25 mouse cellular contexts compared by ENCODE assay signal in the genomic region with DNA sequence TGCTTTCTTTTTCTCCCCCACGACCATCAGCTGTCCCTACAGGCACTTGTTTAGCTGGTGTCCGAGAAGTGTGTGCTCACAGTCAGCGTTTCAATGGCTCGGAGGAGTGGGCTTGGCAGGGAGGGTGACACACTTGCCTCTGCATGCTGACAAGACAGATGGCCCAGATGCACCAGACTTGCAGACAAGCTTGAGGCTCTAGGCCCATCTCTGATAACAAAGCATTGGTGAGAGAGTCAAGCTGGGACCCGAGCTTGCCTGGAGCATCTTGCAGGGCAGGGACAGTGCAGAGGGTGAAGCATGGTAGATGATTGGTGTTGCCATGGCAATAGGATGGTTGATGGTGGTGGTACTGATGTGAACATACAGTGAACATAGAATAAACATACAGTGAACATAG. TPM values are rescaled to one million over a fixed set of nuclear protein-coding genes. Genes with fewer than 3 reads are reported as not detected.
DNase-seq lines count a peak whose midpoint lies in the region; ATAC-seq and TF ChIP-seq lines count a peak whose summit lies in the region.
"Had no signal": no experiment of that assay in that cellular context is flagged by ENCODE, and none has a peak within 500 bp of the region (broad histone marks: within the 10 kb centered on the region; RNA-seq: fewer than 3 reads in every experiment).

No protein-coding gene starts in this region.

- no peak overlapping the region for H3K9ac ChIP-seq in forebrain, embryonic 14.5 days (ENCODE audit: low read length)
- no peak overlapping the region for H3K9ac ChIP-seq in forebrain, embryonic 12.5 days
- no peak overlapping the region for H3K9ac ChIP-seq in lung, postnatal 0 days (replicated peaks; ENCODE audit: low read depth)
- H3K9ac ChIP-seq in hindbrain, embryonic 15.5 days: no peak overlapping the region
- H3K9ac ChIP-seq in midbrain, embryonic 16.5 days (ENCODE audit: low read depth, low read length): no peak overlapping the region
- H3K9ac ChIP-seq: heart, embryonic 12.5 days; limb, embryonic 13.5 days; liver, embryonic 13.5 days; lung, embryonic 14.5 days had no signal

- 60% methylated on average over 5 of the region's 5 CpGs for WGBS in forebrain, embryonic 14.5 days
- 74% methylated on average over 5 of the region's 5 CpGs for WGBS in forebrain, embryonic 12.5 days
- 40% methylated on average over 5 of the region's 5 CpGs for whole genome bisulfite sequencing in lung, postnatal 0 days
- WGBS in hindbrain, embryonic 15.5 days: 38% methylated on average over 5 of the region's 5 CpGs
- 42% methylated on average over 5 of the region's 5 CpGs for WGBS in midbrain, embryonic 16.5 days

- H3K4me1 ChIP-seq in forebrain, embryonic 14.5 days (ENCODE audit: control insufficient read depth, insufficient read depth, low read length): peaks cover 18% of the 10 kb centered on the region
- H3K4me1 ChIP-seq in forebrain, embryonic 12.5 days: peaks cover 25% of the 10 kb centered on the region
- no peaks in the 10 kb centered on the region for H3K4me1 ChIP-seq in lung, postnatal 0 days (ENCODE audit: insufficient read depth, low read depth, low read length)
- H3K4me1 ChIP-seq in hindbrain, embryonic 15.5 days (replicated peaks): peaks cover 30% of the 10 kb centered on the region
- peaks cover 33% of the 10 kb centered on the region for H3K4me1 ChIP-seq in midbrain, embryonic 16.5 days (ENCODE audit: control insufficient read depth, insufficient read depth, low read length)
- H3K4me1 ChIP-seq: liver, embryonic 13.5 days had no signal

- TF ChIP-seq EP300 in lung, postnatal 0 days (IDR thresholded peaks at IDR 0.05): no peak

- ATAC-seq in forebrain, embryonic 14.5 days: no peak
- no peak for ATAC-seq in forebrain, embryonic 12.5 days (ENCODE audit: low FRiP score)
- no peak for ATAC-seq in lung, postnatal 0 days
- no peak for ATAC-seq in hindbrain, embryonic 15.5 days (ENCODE audit: low FRiP score, low read depth)
- ATAC-seq in midbrain, embryonic 16.5 days: no peak
- ATAC-seq: inflammation-experienced regulatory T-cells, adult 6 months had no signal

- TF ChIP-seq CTCF in lung, postnatal 0 days (IDR thresholded peaks at IDR 0.05): no peak

- H3K4me2 ChIP-seq in forebrain, embryonic 14.5 days (ENCODE audit: low read length): no peak overlapping the region
- H3K4me2 ChIP-seq in forebrain, embryonic 12.5 days: no peak overlapping the region
- no peak overlapping the region for H3K4me2 ChIP-seq in lung, postnatal 0 days (replicated peaks; ENCODE audit: low read depth, low read length)
- no peak overlapping the region for H3K4me2 ChIP-seq in hindbrain, embryonic 15.5 days
- H3K4me2 ChIP-seq in midbrain, embryonic 16.5 days (ENCODE audit: low read length): no peak overlapping the region
- H3K4me2 ChIP-seq: heart, embryonic 12.5 days; limb, embryonic 13.5 days; liver, embryonic 13.5 days; lung, embryonic 14.5 days had no signal

- no peaks in the 10 kb centered on the region for H3K36me3 ChIP-seq in forebrain, embryonic 14.5 days (ENCODE audit: control insufficient read depth, insufficient read depth, low read length)
- no peaks in the 10 kb centered on the region for H3K36me3 ChIP-seq in forebrain, embryonic 12.5 days (replicated peaks)
- H3K36me3 ChIP-seq in lung, postnatal 0 days (ENCODE audit: insufficient read depth, low read length): no peaks in the 10 kb centered on the region
- H3K36me3 ChIP-seq in hindbrain, embryonic 15.5 days: no peaks in the 10 kb centered on the region
- H3K36me3 ChIP-seq in midbrain, embryonic 16.5 days (ENCODE audit: control insufficient read depth, insufficient read depth, low read length): no peaks in the 10 kb centered on the region
- H3K36me3 ChIP-seq: heart, embryonic 12.5 days; limb, embryonic 13.5 days; liver, embryonic 13.5 days had no signal

- H3K9me3 ChIP-seq in forebrain, embryonic 14.5 days (replicated peaks; ENCODE audit: control insufficient read depth, low read length): no peaks in the 10 kb centered on the region
- H3K9me3 ChIP-seq in forebrain, embryonic 12.5 days: no peaks in the 10 kb centered on the region; the same call in 1 of the 2 replicates
- no peaks in the 10 kb centered on the region; the same call in 1 of the 2 replicates for H3K9me3 ChIP-seq in lung, postnatal 0 days (ENCODE audit: low read length)
- no peaks in the 10 kb centered on the region for H3K9me3 ChIP-seq in hindbrain, embryonic 15.5 days
- H3K9me3 ChIP-seq in midbrain, embryonic 16.5 days (replicated peaks; ENCODE audit: control insufficient read depth, low read length, poor library complexity, severe bottlenecking): no peaks in the 10 kb centered on the region
- H3K9me3 ChIP-seq: liver, embryonic 13.5 days had no signal

- no peak for DNase-seq in forebrain, embryonic 14.5 days (ENCODE audit: low spot score)
- peak; percentile 31 for DNase-seq in lung, postnatal 0 days (ENCODE audit: low spot score)
- no peak for DNase-seq in lung, postnatal 25 days (ENCODE audit: low spot score)
- DNase-seq in cerebellum, postnatal 25 days: no peak
- DNase-seq: adrenal gland, postnatal 25 days; cerebellum, adult 11 months; gastrocnemius, postnatal 10 days; heart, adult 11 months; heart, postnatal 14 days; kidney, adult 9 months; kidney, postnatal 36 days; liver, embryonic 13.5 days; lung, embryonic 14.5 days; right cerebral cortex, postnatal 14 days; spleen, adult 18-20 months; thymus, postnatal 25 days had no signal

- H3K27ac ChIP-seq in forebrain, embryonic 14.5 days (ENCODE audit: low read depth, low read length): peak overlapping the region; percentile 44; the same call in 1 of the 2 replicates
- no peak overlapping the region for H3K27ac ChIP-seq in forebrain, embryonic 12.5 days
- H3K27ac ChIP-seq in lung, postnatal 0 days (ENCODE audit: low read length): no peak overlapping the region
- 0 out of 2 replicates have a peak overlapping the region, but pooled peaks have one; percentile 2 for H3K27ac ChIP-seq in hindbrain, embryonic 15.5 days (replicated peaks)
- H3K27ac ChIP-seq in midbrain, embryonic 16.5 days (ENCODE audit: low read length): peak overlapping the region; percentile 87
- H3K27ac ChIP-seq: limb, embryonic 13.5 days; liver, embryonic 13.5 days; macrophage had no signal

- H3K4me3 ChIP-seq in forebrain, embryonic 14.5 days (ENCODE audit: low read depth, low read length): no peak overlapping the region
- no peak overlapping the region for H3K4me3 ChIP-seq in forebrain, embryonic 12.5 days (replicated peaks)
- no peak overlapping the region for H3K4me3 ChIP-seq in lung, postnatal 0 days (ENCODE audit: low read depth, low read length)
- H3K4me3 ChIP-seq in hindbrain, embryonic 15.5 days: no peak overlapping the region
- no peak overlapping the region for H3K4me3 ChIP-seq in midbrain, embryonic 16.5 days (ENCODE audit: low read depth, low read length)
- H3K4me3 ChIP-seq: heart, embryonic 12.5 days; limb, embryonic 13.5 days; liver, embryonic 13.5 days had no signal

- H3K27me3 ChIP-seq in forebrain, embryonic 14.5 days (replicated peaks; ENCODE audit: control insufficient read depth, insufficient read depth, low read length): no peaks in the 10 kb centered on the region
- 0 out of 2 replicates have a peak, but pooled peaks cover 11% of the 10 kb centered on the region for H3K27me3 ChIP-seq in forebrain, embryonic 12.5 days
- H3K27me3 ChIP-seq in lung, postnatal 0 days (replicated peaks; ENCODE audit: insufficient read depth, low read length): no peaks in the 10 kb centered on the region
- no peaks in the 10 kb centered on the region for H3K27me3 ChIP-seq in hindbrain, embryonic 15.5 days
- no peaks in the 10 kb centered on the region for H3K27me3 ChIP-seq in midbrain, embryonic 16.5 days (ENCODE audit: control insufficient read depth, insufficient read depth, low read depth, low read length)

RNA-seq across cellular contexts. Expression of gene Asphd2, which starts 14.6 kb away (rescaled TPM):
- 31.6 and 37.9 TPM in 2 replicates for polyA plus RNA-seq in forebrain, embryonic 14.5 days (2014; fragmentation: Nextera tagmentation; extraction: Ambion mirVana)
- polyA plus RNA-seq in forebrain, embryonic 12.5 days (2016; fragmentation: Nextera tagmentation; extraction: Ambion mirVana): 38.6 and 57.3 TPM in 2 replicates
- polyA plus RNA-seq in lung, postnatal 0 days (2015; fragmentation: Nextera tagmentation; extraction: Ambion mirVana): 1.9 and 2.0 TPM in 2 replicates
- polyA plus RNA-seq in hindbrain, embryonic 15.5 days (2015; fragmentation: Nextera tagmentation; extraction: Ambion mirVana): 104 and 106 TPM in 2 replicates
- 58.8 and 66.2 TPM in 2 replicates for polyA plus RNA-seq in midbrain, embryonic 16.5 days (2015; fragmentation: Nextera tagmentation; extraction: Ambion mirVana)
- polyA plus RNA-seq: inflammation-experienced regulatory T-cells, adult 6 months; macrophage had no signal

RNA-seq across cellular contexts. Expression of gene Gm6588, which starts 40.0 kb away (rescaled TPM):
- polyA plus RNA-seq in forebrain, embryonic 14.5 days (2014; fragmentation: Nextera tagmentation; extraction: Ambion mirVana): 0.09 and 0.27 TPM in 2 replicates
- polyA plus RNA-seq in forebrain, embryonic 12.5 days (2016; fragmentation: Nextera tagmentation; extraction: Ambion mirVana): 0.57 and 0.65 TPM in 2 replicates
- polyA plus RNA-seq in lung, postnatal 0 days (2015; fragmentation: Nextera tagmentation; extraction: Ambion mirVana): not detected in 2 replicates
- polyA plus RNA-seq in hindbrain, embryonic 15.5 days (2015; fragmentation: Nextera tagmentation; extraction: Ambion mirVana): 0.63 and 1.0 TPM in 2 replicates
- 1.0 and 1.6 TPM in 2 replicates for polyA plus RNA-seq in midbrain, embryonic 16.5 days (2015; fragmentation: Nextera tagmentation; extraction: Ambion mirVana)
- polyA plus RNA-seq: cortical plate, adult 2 months; embryonic facial prominence, embryonic 11.5 days; heart, embryonic 12.5 days; inflammation-experienced regulatory T-cells, adult 6 months; liver, embryonic 13.5 days; lung, embryonic 14.5 days; macrophage had no signal

RNA-seq across cellular contexts. Expression of gene Gm6583, which starts 53.4 kb away (rescaled TPM):
- polyA plus RNA-seq in forebrain, embryonic 14.5 days (2014; fragmentation: Nextera tagmentation; extraction: Ambion mirVana): 0.08 and 0.10 TPM in 2 replicates
- polyA plus RNA-seq in forebrain, embryonic 12.5 days (2016; fragmentation: Nextera tagmentation; extraction: Ambion mirVana): 0.22 and 0.31 TPM in 2 replicates
- polyA plus RNA-seq in lung, postnatal 0 days (2015; fragmentation: Nextera tagmentation; extraction: Ambion mirVana): 0.25 and 0.31 TPM in 2 replicates
- polyA plus RNA-seq in hindbrain, embryonic 15.5 days (2015; fragmentation: Nextera tagmentation; extraction: Ambion mirVana): 0.10 and 0.25 TPM in 2 replicates
- polyA plus RNA-seq in midbrain, embryonic 16.5 days (2015; fragmentation: Nextera tagmentation; extraction: Ambion mirVana): 0.17 and 0.29 TPM in 2 replicates

Comparison
In these comparisons a context has a peak if more than half of its experiments do, and no peak if none do; other contexts are left out.
1. H3K27ac ChIP-seq: peak in forebrain, embryonic 14.5 days (single experiment), hindbrain, embryonic 15.5 days (single experiment) and midbrain, embryonic 16.5 days (single experiment); none in forebrain, embryonic 12.5 days (single experiment) and lung, postnatal 0 days (single experiment).
2. RNA of gene Asphd2, which starts 14.6 kb away (polyA plus RNA-seq): 104 to 106 TPM in hindbrain, embryonic 15.5 days, 58.8 to 66.2 TPM in midbrain, embryonic 16.5 days, 38.6 to 57.3 TPM in forebrain, embryonic 12.5 days and 31.6 to 37.9 TPM in forebrain, embryonic 14.5 days; 1.9 to 2.0 TPM in lung, postnatal 0 days; every median in the first group is over 10 times any median in the second.